Mouse (Mus musculus): ENCODE data around the gene Rcan1. TPM values are rescaled to one million over a fixed set of nuclear protein-coding genes. Genes with fewer than 3 reads are reported as not detected.
"Not testable (repeated sequence)": the region's sequence is repeated elsewhere in the genome, so short reads cannot be mapped to it uniquely, and the experiment has no call there.

Rcan1 gene
- polyA plus RNA-seq, 1 experiment from 2014 or later, result 54.7 TPM

DNA sequence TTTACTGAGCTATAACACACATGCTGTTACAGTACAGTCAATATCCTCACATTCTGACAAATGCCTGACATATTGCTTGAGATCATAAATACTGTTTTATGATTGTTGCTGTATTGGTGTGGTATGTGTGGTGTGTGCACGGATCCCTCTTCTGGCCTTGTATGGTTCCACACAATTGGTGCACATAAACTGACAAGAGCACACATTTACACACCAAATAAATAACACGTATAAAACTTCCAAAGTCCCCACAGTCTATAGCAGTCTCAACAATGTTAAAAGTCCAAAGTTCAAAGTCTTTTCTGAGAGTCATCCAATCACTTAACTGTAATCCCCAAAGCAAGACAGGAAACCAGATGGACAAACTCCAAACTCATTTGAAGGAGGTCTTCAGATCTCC lies 53.4 kb downstream of the Rcan1 start:
- ATAC-seq, result no peak

DNA sequence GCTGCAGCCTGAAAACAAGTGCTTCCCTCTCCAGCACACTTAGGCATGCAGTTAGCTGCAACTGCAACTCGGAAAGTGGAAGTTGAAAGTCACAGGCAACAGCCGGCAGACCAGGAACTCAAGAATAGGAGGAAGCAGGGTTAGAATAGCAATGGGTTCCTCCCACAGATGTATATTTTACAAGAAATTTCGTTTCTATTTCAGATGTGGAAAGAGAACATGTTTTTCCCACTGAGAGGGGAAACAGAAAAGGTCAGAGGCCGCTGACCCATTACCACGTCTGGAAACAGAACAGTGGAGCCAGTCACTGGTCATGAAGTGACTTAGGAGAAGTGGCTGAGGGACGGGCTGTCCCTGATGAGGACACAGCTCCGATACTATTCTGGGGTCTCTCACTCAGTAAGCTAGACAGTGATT lies 55.0 kb downstream of the Rcan1 start:
- Histone ChIP-seq H3K4me1 (ENCODE audit: insufficient read depth, low read depth, low read length) (peaks cover 12% of the 10 kb centered on the region; the same call in 1 of the 2 replicates), H3K27ac (ENCODE audit: low read length) (peak overlapping the region; percentile 68), H3K36me3 (ENCODE audit: insufficient read depth, low read length) (no peaks in the 10 kb centered on the region), H3K4me3 (ENCODE audit: low read depth, low read length) (no peak overlapping the region), H3K27me3 (replicated peaks; ENCODE audit: insufficient read depth, low read length) (no peaks in the 10 kb centered on the region), H3K9ac (replicated peaks; ENCODE audit: low read depth) (no peak overlapping the region), H3K9me3 (ENCODE audit: low read length) (no peaks in the 10 kb centered on the region), H3K4me2 (replicated peaks; ENCODE audit: low read depth, low read length) (0 out of 2 replicates have a peak overlapping the region, but pooled peaks have one; percentile 12)
- ATAC-seq (peak; percentile 84), DNase-seq (ENCODE audit: low spot score) (peak; percentile 81)
- TF ChIP-seq EP300 (IDR thresholded peaks at IDR 0.05), result peak; percentile 80; the same call in 1 of the 2 replicates
- TF ChIP-seq CTCF (IDR thresholded peaks at IDR 0.05), result no peak
- 23% methylated on average over 7 of the region's 7 CpGs for WGBS

More for the DNA sequence above, 53.4 kb downstream of the Rcan1 start:
- no peak for DNase-seq (ENCODE audit: low spot score)
- 79% methylated on average over 2 of the region's 2 CpGs for WGBS
- H3K27ac ChIP-seq (ENCODE audit: low read length), result no peak overlapping the region
- no peaks in the 10 kb centered on the region for H3K9me3 ChIP-seq (ENCODE audit: low read length)
- no peak overlapping the region for H3K9ac ChIP-seq (replicated peaks; ENCODE audit: low read depth)
- TF ChIP-seq CTCF (IDR thresholded peaks at IDR 0.05) (no peak), EP300 (IDR thresholded peaks at IDR 0.05) (no peak)
- no peaks in the 10 kb centered on the region for H3K36me3 ChIP-seq (ENCODE audit: insufficient read depth, low read length)
- H3K4me3 ChIP-seq (ENCODE audit: low read depth, low read length), result no peak overlapping the region
- H3K27me3 ChIP-seq (replicated peaks; ENCODE audit: insufficient read depth, low read length), result no peaks in the 10 kb centered on the region
- H3K4me2 ChIP-seq (replicated peaks; ENCODE audit: low read depth, low read length), result no peak overlapping the region
- H3K4me1 ChIP-seq (ENCODE audit: insufficient read depth, low read depth, low read length), result peaks cover 8% of the 10 kb centered on the region; the same call in 1 of the 2 replicates

DNA sequence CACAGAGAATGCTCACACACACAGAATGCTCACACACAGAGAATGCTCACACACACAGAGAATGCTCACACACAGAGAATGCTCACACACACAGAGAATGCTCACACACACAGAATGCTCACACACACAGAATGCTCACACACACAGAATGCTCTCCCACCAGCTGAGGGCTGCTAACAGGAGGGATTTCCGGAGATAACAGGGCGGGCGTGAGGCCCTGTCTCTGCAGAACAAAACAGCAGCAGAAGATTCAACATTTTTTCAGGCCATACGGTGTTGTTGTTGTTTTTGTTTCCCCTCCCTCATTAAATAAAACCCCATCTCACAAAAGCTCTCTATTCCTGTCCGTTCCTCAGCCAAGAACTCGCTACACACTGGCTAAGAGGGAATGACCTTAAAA lies 55.6 kb downstream of the Rcan1 start:
- H3K27me3 ChIP-seq (replicated peaks; ENCODE audit: insufficient read depth, low read length); H3K27ac ChIP-seq (ENCODE audit: low read length); ATAC-seq; H3K4me3 ChIP-seq (ENCODE audit: low read depth, low read length); DNase-seq (ENCODE audit: low spot score); H3K9me3 ChIP-seq (ENCODE audit: low read length); H3K36me3 ChIP-seq (ENCODE audit: insufficient read depth, low read length); H3K4me2 ChIP-seq (replicated peaks; ENCODE audit: low read depth, low read length); H3K9ac ChIP-seq (replicated peaks; ENCODE audit: low read depth): not testable (repeated sequence)
- H3K4me1 ChIP-seq (ENCODE audit: insufficient read depth, low read depth, low read length), result peaks cover 12% of the 10 kb centered on the region; the same call in 1 of the 2 replicates
- 50% methylated on average over 6 of the region's 6 CpGs for WGBS

DNA sequence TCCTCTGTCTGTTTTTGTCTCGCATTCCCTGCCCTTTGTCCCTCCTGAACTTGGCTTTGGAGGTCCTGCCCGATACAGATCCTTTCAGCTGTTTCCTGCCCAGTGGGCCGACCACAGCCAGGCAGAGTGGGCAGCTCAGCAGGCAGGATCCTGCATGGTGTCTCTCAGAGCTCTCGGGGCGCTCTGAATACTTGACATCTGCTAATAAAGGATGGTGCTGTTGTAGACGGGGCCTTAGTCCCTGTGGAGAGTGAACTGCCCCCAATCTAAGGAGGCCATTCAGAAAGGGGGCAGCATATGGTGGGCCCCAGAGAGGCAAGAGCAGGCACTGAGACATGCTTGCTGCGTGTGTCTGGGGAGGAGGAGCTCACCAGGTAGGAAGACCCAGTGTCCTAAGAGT lies 57.8 kb downstream of the Rcan1 start:
- DNase-seq (ENCODE audit: low spot score), result no peak
- no peaks in the 10 kb centered on the region for H3K9me3 ChIP-seq (ENCODE audit: low read length)
- no peak for ATAC-seq
- H3K36me3 ChIP-seq (ENCODE audit: insufficient read depth, low read length), result no peaks in the 10 kb centered on the region
- no peaks in the 10 kb centered on the region for H3K27me3 ChIP-seq (replicated peaks; ENCODE audit: insufficient read depth, low read length)
- H3K9ac ChIP-seq (replicated peaks; ENCODE audit: low read depth), result no peak overlapping the region
- TF ChIP-seq EP300 (IDR thresholded peaks at IDR 0.05), result no peak
- TF ChIP-seq CTCF (IDR thresholded peaks at IDR 0.05), result no peak
- H3K4me3 ChIP-seq (ENCODE audit: low read depth, low read length), result no peak overlapping the region
- peaks cover 12% of the 10 kb centered on the region; the same call in 1 of the 2 replicates for H3K4me1 ChIP-seq (ENCODE audit: insufficient read depth, low read depth, low read length)
- H3K27ac ChIP-seq (ENCODE audit: low read length), result peak overlapping the region; percentile 79
- WGBS, result 39% methylated on average over 7 of the region's 7 CpGs
- H3K4me2 ChIP-seq (replicated peaks; ENCODE audit: low read depth, low read length), result no peak overlapping the region

DNA sequence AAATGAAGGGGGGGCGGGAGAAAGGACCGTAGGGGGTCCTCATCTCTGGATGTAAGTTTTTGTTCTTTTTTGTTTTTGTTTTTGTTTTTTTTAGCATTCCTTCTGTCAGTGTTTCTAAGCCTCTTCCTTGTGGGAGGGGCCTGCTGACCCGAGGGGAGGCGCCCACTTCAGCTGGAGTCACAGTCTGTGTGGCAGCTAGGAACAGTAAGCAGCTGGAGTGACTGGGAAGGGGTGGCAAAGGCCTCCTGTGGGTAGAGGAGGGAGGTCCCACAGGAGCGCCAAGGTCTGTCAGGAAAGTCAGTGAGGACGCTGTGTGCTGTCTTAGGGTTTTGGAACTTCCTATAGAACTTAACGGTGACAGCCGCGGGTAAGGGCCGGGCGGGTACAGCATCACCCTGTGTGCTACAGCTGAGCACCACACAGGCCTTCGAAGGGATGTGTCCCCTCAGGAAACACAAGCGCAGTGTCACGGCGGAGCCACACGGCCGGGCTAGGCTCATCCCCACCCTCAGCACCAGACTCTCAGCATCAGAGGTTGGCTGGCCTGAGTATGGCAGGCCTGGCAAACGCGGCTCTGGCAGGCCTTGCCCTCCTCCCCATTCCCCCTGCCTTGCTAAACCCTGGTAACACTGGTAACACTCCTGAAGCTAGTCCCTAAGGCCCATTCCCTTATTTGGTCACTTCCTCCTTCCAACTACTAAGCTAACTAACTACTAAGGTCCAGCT lies 58.5 kb downstream of the Rcan1 start:
- Histone ChIP-seq H3K4me1 (ENCODE audit: insufficient read depth, low read depth, low read length) (peaks cover 12% of the 10 kb centered on the region; the same call in 1 of the 2 replicates), H3K27ac (ENCODE audit: low read length) (peak overlapping the region; percentile 79), H3K27me3 (replicated peaks; ENCODE audit: insufficient read depth, low read length) (no peaks in the 10 kb centered on the region), H3K4me3 (ENCODE audit: low read depth, low read length) (no peak overlapping the region), H3K9me3 (ENCODE audit: low read length) (no peaks in the 10 kb centered on the region), H3K36me3 (ENCODE audit: insufficient read depth, low read length) (no peaks in the 10 kb centered on the region), H3K9ac (replicated peaks; ENCODE audit: low read depth) (no peak overlapping the region), H3K4me2 (replicated peaks; ENCODE audit: low read depth, low read length) (no peak overlapping the region)
- peak; percentile 69 for DNase-seq (ENCODE audit: low spot score)
- TF ChIP-seq CTCF (IDR thresholded peaks at IDR 0.05), result no peak
- no peak for TF ChIP-seq EP300 (IDR thresholded peaks at IDR 0.05)
- WGBS, result 60% methylated on average over 19 of the region's 19 CpGs
- ATAC-seq, result peak; percentile 67

DNA sequence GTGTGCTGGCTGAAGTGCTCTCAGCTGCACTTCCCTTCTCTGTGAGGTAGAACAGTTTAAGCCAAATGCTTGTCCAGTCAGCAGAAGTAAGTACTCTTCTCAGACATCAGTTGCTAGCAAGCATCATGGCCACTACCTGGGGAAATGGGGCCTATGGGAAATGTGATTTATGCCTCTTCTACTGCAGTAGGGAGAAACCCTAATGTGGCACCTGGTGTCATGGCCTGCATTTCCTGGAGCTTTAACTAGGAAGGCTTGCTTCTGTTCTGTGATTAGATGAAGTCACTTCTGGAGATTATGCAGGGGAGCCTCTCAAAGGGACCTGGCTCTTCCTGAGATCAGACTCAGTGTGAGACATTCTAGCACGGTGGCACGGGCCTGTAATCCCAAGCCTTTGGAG lies 60.3 kb downstream of the Rcan1 start:
- H3K4me2 ChIP-seq (replicated peaks; ENCODE audit: low read depth, low read length), result no peak overlapping the region
- DNase-seq (ENCODE audit: low spot score) (no peak), ATAC-seq (no peak)
- H3K36me3 ChIP-seq (ENCODE audit: insufficient read depth, low read length), result no peaks in the 10 kb centered on the region
- TF ChIP-seq EP300 (IDR thresholded peaks at IDR 0.05), result no peak
- no peak for TF ChIP-seq CTCF (IDR thresholded peaks at IDR 0.05)
- peaks cover 12% of the 10 kb centered on the region; the same call in 1 of the 2 replicates for H3K4me1 ChIP-seq (ENCODE audit: insufficient read depth, low read depth, low read length)
- H3K4me3 ChIP-seq (ENCODE audit: low read depth, low read length), result no peak overlapping the region
- no peak overlapping the region for H3K27ac ChIP-seq (ENCODE audit: low read length)
- H3K27me3 ChIP-seq (replicated peaks; ENCODE audit: insufficient read depth, low read length), result no peaks in the 10 kb centered on the region
- 77% methylated on average over 2 of the region's 2 CpGs for WGBS
- H3K9ac ChIP-seq (replicated peaks; ENCODE audit: low read depth), result no peak overlapping the region
- H3K9me3 ChIP-seq (ENCODE audit: low read length), result no peaks in the 10 kb centered on the region
